Mouse (Mus musculus) megakaryocyte, embryonic 14.5 days (primary cell): Measurements from ENCODE around the gene Asic5.

Experiments
- FLI1 ChIP-seq: IDR thresholded peaks from 2 replicates; pipeline ENCODE4 v1.6.1; 2012; ENCODE audit warnings: low read length, inconsistent platforms, mixed read lengths
- GATA1 ChIP-seq: IDR thresholded peaks from 3 replicates; pipeline ENCODE4 v1.6.1; 2012; ENCODE audit warnings: mixed read lengths, low read length, inconsistent platforms, borderline replicate concordance

GRCm38 (mm10) chr3:82061402-82062180 lies 79.5 kb downstream of the Asic5 start:
- TF ChIP-seq GATA1 (no peak), FLI1 (no peak)
